Mouse (Mus musculus): ENCODE measurements at regions not wholly inside any gene's neighbourhood (a gene's known extent, or its start where the extent isn't known, plus 50 kb on each side); places are given as distances from the start of the nearest gene placed in this dataset.
A peak's percentile ranks its signal among the peaks of the same experiment; 100 is the strongest.

- DNase-seq, result no peak
Observed at GRCm38 (mm10) chr7:70752802-70753218, 386.3 kb upstream of the Nr2f2 start.

GRCm38 (mm10) chr7:70748884-70749283, 382.3 kb upstream of the Nr2f2 start:
- no peak for DNase-seq

GRCm38 (mm10) chr7:70748345-70748744, 381.8 kb upstream of the Nr2f2 start:
- DNase-seq, result no peak

GRCm38 (mm10) chr7:70744296-70744695, 377.8 kb upstream of the Nr2f2 start:
- no peak for DNase-seq

- no peak for DNase-seq
Observed at GRCm38 (mm10) chr7:70735591-70735990, 369.1 kb upstream of the Nr2f2 start.

GRCm38 (mm10) chr7:70733501-70733900, 367.0 kb upstream of the Nr2f2 start:
- no peak for DNase-seq

- DNase-seq, result no peak
Observed at GRCm38 (mm10) chr7:70729896-70730295, 363.4 kb upstream of the Nr2f2 start.

GRCm38 (mm10) chr7:70718149-70718765, 351.7 kb upstream of the Nr2f2 start:
- no peak for DNase-seq

GRCm38 (mm10) chr7:70717608-70718007, 351.1 kb upstream of the Nr2f2 start:
- no peak for DNase-seq

- no peak for DNase-seq
Observed at GRCm38 (mm10) chr7:70716811-70717458, 350.4 kb upstream of the Nr2f2 start.

GRCm38 (mm10) chr7:70712141-70712540, 345.6 kb upstream of the Nr2f2 start:
- peak; percentile 73 for DNase-seq

- no peak for DNase-seq
Observed at GRCm38 (mm10) chr7:70706281-70706680, 339.7 kb upstream of the Nr2f2 start.

- no peak for DNase-seq
Observed at GRCm38 (mm10) chr7:70703784-70704183, 337.2 kb upstream of the Nr2f2 start.

- no peak for DNase-seq
Observed at GRCm38 (mm10) chr7:70700461-70700860, 333.9 kb upstream of the Nr2f2 start.

- no peak for DNase-seq
Observed at GRCm38 (mm10) chr7:70699391-70699790, 332.9 kb upstream of the Nr2f2 start.

- no peak for DNase-seq
Observed at GRCm38 (mm10) chr7:70698986-70699385, 332.5 kb upstream of the Nr2f2 start.

- no peak for DNase-seq
Observed at GRCm38 (mm10) chr7:70692160-70692559, 325.6 kb upstream of the Nr2f2 start.

- DNase-seq, result no peak
Observed at GRCm38 (mm10) chr7:70690845-70691244, 324.3 kb upstream of the Nr2f2 start.

GRCm38 (mm10) chr7:70669065-70669464, 302.5 kb upstream of the Nr2f2 start:
- DNase-seq, result no peak

GRCm38 (mm10) chr7:70660162-70660561, 293.6 kb upstream of the Nr2f2 start:
- peak; percentile 4 for DNase-seq

GRCm38 (mm10) chr7:70649760-70650377, 283.3 kb upstream of the Nr2f2 start:
- DNase-seq, result no peak

- no peak for DNase-seq
Observed at GRCm38 (mm10) chr7:70646801-70647200, 280.3 kb upstream of the Nr2f2 start.

- DNase-seq, result no peak
Observed at GRCm38 (mm10) chr7:70643694-70644301, 277.3 kb upstream of the Nr2f2 start.

GRCm38 (mm10) chr7:70643055-70643454, 276.5 kb upstream of the Nr2f2 start:
- no peak for DNase-seq
